Mouse (Mus musculus): ENCODE results near the gene App. TPM values are rescaled to one million over a fixed set of nuclear protein-coding genes. Genes with fewer than 3 reads are reported as not detected.

Gene App
- polyA plus RNA-seq, 1 experiment from 2014 or later, result 31.3 TPM

GRCm38 (mm10) chr16:85101544-85101943 is 72.0 kb downstream of the App start:
- Histone ChIP-seq H3K36me3 (replicated peaks; ENCODE audit: insufficient read depth, low read length) (peaks cover 9% of the 10 kb centered on the region; the same call in 1 of the 2 replicates), H3K4me3 (ENCODE audit: low read depth, low read length) (no peak overlapping the region), H3K4me1 (ENCODE audit: insufficient read depth) (no peaks in the 10 kb centered on the region), H3K9ac (replicated peaks) (no peak overlapping the region), H3K9me3 (ENCODE audit: low read length) (no peaks in the 10 kb centered on the region), H3K27me3 (ENCODE audit: insufficient read depth, low read length) (no peaks in the 10 kb centered on the region), H3K27ac (ENCODE audit: low read depth) (no peak overlapping the region), H3K4me2 (ENCODE audit: low read depth, low read length) (no peak overlapping the region)
- DNase-seq (no peak), ATAC-seq (no peak)
- 78% methylated on average over 3 of the region's 3 CpGs for WGBS (ENCODE audit: insufficient replicate concordance)
- TF ChIP-seq EP300 (IDR thresholded peaks at IDR 0.05; ENCODE audit: low read depth) (no peak), CTCF (IDR thresholded peaks at IDR 0.05; ENCODE audit: low read depth) (no peak)

GRCm38 (mm10) chr16:85100806-85101205 is 72.8 kb downstream of the App start:
- Histone ChIP-seq H3K9me3 (ENCODE audit: low read length) (no peaks in the 10 kb centered on the region), H3K4me2 (ENCODE audit: low read depth, low read length) (no peak overlapping the region), H3K27me3 (ENCODE audit: insufficient read depth, low read length) (no peaks in the 10 kb centered on the region), H3K4me1 (ENCODE audit: insufficient read depth) (no peaks in the 10 kb centered on the region), H3K27ac (ENCODE audit: low read depth) (no peak overlapping the region), H3K36me3 (replicated peaks; ENCODE audit: insufficient read depth, low read length) (peaks cover 9% of the 10 kb centered on the region; the same call in 1 of the 2 replicates), H3K9ac (replicated peaks) (no peak overlapping the region), H3K4me3 (ENCODE audit: low read depth, low read length) (no peak overlapping the region)
- TF ChIP-seq EP300 (IDR thresholded peaks at IDR 0.05; ENCODE audit: low read depth), result no peak
- TF ChIP-seq CTCF (IDR thresholded peaks at IDR 0.05; ENCODE audit: low read depth), result no peak
- ATAC-seq (no peak), DNase-seq (no peak)
- 66% methylated on average over 3 of the region's 3 CpGs for WGBS (ENCODE audit: insufficient replicate concordance)

GRCm38 (mm10) chr16:85099487-85099886 is 74.1 kb downstream of the App start:
- H3K36me3 ChIP-seq (replicated peaks; ENCODE audit: insufficient read depth, low read length), result peaks cover 9% of the 10 kb centered on the region; the same call in 1 of the 2 replicates
- H3K9ac ChIP-seq (replicated peaks), result no peak overlapping the region
- WGBS (ENCODE audit: insufficient replicate concordance), result 72% methylated on average over 7 of the region's 7 CpGs
- no peak overlapping the region for H3K4me2 ChIP-seq (ENCODE audit: low read depth, low read length)
- no peaks in the 10 kb centered on the region for H3K9me3 ChIP-seq (ENCODE audit: low read length)
- H3K27ac ChIP-seq (ENCODE audit: low read depth), result no peak overlapping the region
- ATAC-seq (no peak), DNase-seq (no peak)
- H3K4me3 ChIP-seq (ENCODE audit: low read depth, low read length), result no peak overlapping the region
- no peak for TF ChIP-seq CTCF (IDR thresholded peaks at IDR 0.05; ENCODE audit: low read depth)
- TF ChIP-seq EP300 (IDR thresholded peaks at IDR 0.05; ENCODE audit: low read depth), result no peak
- H3K4me1 ChIP-seq (ENCODE audit: insufficient read depth), result no peaks in the 10 kb centered on the region
- H3K27me3 ChIP-seq (ENCODE audit: insufficient read depth, low read length), result no peaks in the 10 kb centered on the region

GRCm38 (mm10) chr16:85099044-85099443 is 74.5 kb downstream of the App start:
- H3K9ac ChIP-seq (replicated peaks), result no peak overlapping the region
- WGBS (ENCODE audit: insufficient replicate concordance), result 82% methylated on average over 7 of the region's 7 CpGs
- ATAC-seq, result no peak
- no peak for DNase-seq
- H3K4me2 ChIP-seq (ENCODE audit: low read depth, low read length), result no peak overlapping the region
- H3K36me3 ChIP-seq (replicated peaks; ENCODE audit: insufficient read depth, low read length), result peaks cover 9% of the 10 kb centered on the region; the same call in 1 of the 2 replicates
- TF ChIP-seq CTCF (IDR thresholded peaks at IDR 0.05; ENCODE audit: low read depth) (no peak), EP300 (IDR thresholded peaks at IDR 0.05; ENCODE audit: low read depth) (no peak)
- no peak overlapping the region for H3K27ac ChIP-seq (ENCODE audit: low read depth)
- H3K27me3 ChIP-seq (ENCODE audit: insufficient read depth, low read length), result no peaks in the 10 kb centered on the region
- no peaks in the 10 kb centered on the region for H3K4me1 ChIP-seq (ENCODE audit: insufficient read depth)
- no peaks in the 10 kb centered on the region for H3K9me3 ChIP-seq (ENCODE audit: low read length)
- no peak overlapping the region for H3K4me3 ChIP-seq (ENCODE audit: low read depth, low read length)

GRCm38 (mm10) chr16:85096396-85096795 is 77.2 kb downstream of the App start:
- 79% methylated on average over 6 of the region's 6 CpGs for WGBS (ENCODE audit: insufficient replicate concordance)
- TF ChIP-seq EP300 (IDR thresholded peaks at IDR 0.05; ENCODE audit: low read depth) (no peak), CTCF (IDR thresholded peaks at IDR 0.05; ENCODE audit: low read depth) (no peak)
- Histone ChIP-seq H3K4me1 (ENCODE audit: insufficient read depth) (no peaks in the 10 kb centered on the region), H3K27me3 (ENCODE audit: insufficient read depth, low read length) (no peaks in the 10 kb centered on the region), H3K27ac (ENCODE audit: low read depth) (no peak overlapping the region), H3K9ac (replicated peaks) (no peak overlapping the region), H3K4me2 (ENCODE audit: low read depth, low read length) (no peak overlapping the region), H3K4me3 (ENCODE audit: low read depth, low read length) (no peak overlapping the region), H3K9me3 (ENCODE audit: low read length) (no peaks in the 10 kb centered on the region), H3K36me3 (replicated peaks; ENCODE audit: insufficient read depth, low read length) (no peaks in the 10 kb centered on the region)
- ATAC-seq, result no peak
- DNase-seq, result no peak

GRCm38 (mm10) chr16:85095923-85096322 is 77.6 kb downstream of the App start:
- H3K27ac ChIP-seq (ENCODE audit: low read depth), result no peak overlapping the region
- WGBS (ENCODE audit: insufficient replicate concordance), result 80% methylated on average over 2 of the region's 2 CpGs
- H3K4me2 ChIP-seq (ENCODE audit: low read depth, low read length), result no peak overlapping the region
- no peaks in the 10 kb centered on the region for H3K27me3 ChIP-seq (ENCODE audit: insufficient read depth, low read length)
- H3K4me1 ChIP-seq (ENCODE audit: insufficient read depth), result no peaks in the 10 kb centered on the region
- ATAC-seq, result no peak
- H3K36me3 ChIP-seq (replicated peaks; ENCODE audit: insufficient read depth, low read length), result no peaks in the 10 kb centered on the region
- no peaks in the 10 kb centered on the region for H3K9me3 ChIP-seq (ENCODE audit: low read length)
- H3K4me3 ChIP-seq (ENCODE audit: low read depth, low read length), result no peak overlapping the region
- DNase-seq, result no peak
- no peak overlapping the region for H3K9ac ChIP-seq (replicated peaks)
- no peak for TF ChIP-seq EP300 (IDR thresholded peaks at IDR 0.05; ENCODE audit: low read depth)
- no peak for TF ChIP-seq CTCF (IDR thresholded peaks at IDR 0.05; ENCODE audit: low read depth)

GRCm38 (mm10) chr16:85092644-85093091 is 80.9 kb downstream of the App start:
- DNase-seq (no peak), ATAC-seq (no peak)
- H3K36me3 ChIP-seq (replicated peaks; ENCODE audit: insufficient read depth, low read length), result no peaks in the 10 kb centered on the region
- WGBS (ENCODE audit: insufficient replicate concordance), result 72% methylated on average over 9 of the region's 9 CpGs
- H3K4me3 ChIP-seq (ENCODE audit: low read depth, low read length), result no peak overlapping the region
- H3K9ac ChIP-seq (replicated peaks), result no peak overlapping the region
- H3K27me3 ChIP-seq (ENCODE audit: insufficient read depth, low read length), result no peaks in the 10 kb centered on the region
- no peaks in the 10 kb centered on the region for H3K9me3 ChIP-seq (ENCODE audit: low read length)
- TF ChIP-seq CTCF (IDR thresholded peaks at IDR 0.05; ENCODE audit: low read depth) (no peak), EP300 (IDR thresholded peaks at IDR 0.05; ENCODE audit: low read depth) (no peak)
- no peak overlapping the region for H3K27ac ChIP-seq (ENCODE audit: low read depth)
- no peaks in the 10 kb centered on the region for H3K4me1 ChIP-seq (ENCODE audit: insufficient read depth)
- H3K4me2 ChIP-seq (ENCODE audit: low read depth, low read length), result no peak overlapping the region
